Mouse (Mus musculus): Measurements from ENCODE around the gene Smad6.

DNA sequence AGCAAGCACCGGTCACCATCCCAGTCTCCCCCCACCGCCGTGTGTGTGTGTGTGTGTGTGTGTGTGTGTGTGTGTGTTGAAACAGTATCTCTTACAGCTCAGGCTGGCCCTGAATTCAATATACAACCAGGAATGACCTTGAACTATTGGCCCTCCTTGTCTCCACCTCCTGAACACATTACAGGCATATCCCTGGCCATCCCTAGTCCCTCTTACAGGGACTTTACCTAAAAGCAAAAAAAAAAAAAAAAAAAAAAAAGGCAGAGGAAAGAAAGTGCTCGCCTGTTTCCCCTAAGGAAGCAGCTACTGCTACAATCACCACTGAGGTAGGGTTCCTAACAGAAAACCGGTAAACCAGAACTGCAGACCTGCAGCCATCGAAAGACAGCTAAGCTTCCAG is 7.1 kb downstream of the Smad6 start:
- TF ChIP-seq EP300 (IDR thresholded peaks at IDR 0.05; ENCODE audit: insufficient read depth, low read depth, low read length) (no peak), CTCF (IDR thresholded peaks at IDR 0.05; ENCODE audit: low read depth, low read length) (no peak), POLR2A (IDR thresholded peaks at IDR 0.05; ENCODE audit: insufficient read depth, low read length) (no peak)
